Mouse (Mus musculus): ENCODE data around the gene Brpf3. TPM values are rescaled to one million over a fixed set of nuclear protein-coding genes. Genes with fewer than 3 reads are reported as not detected.
A peak's percentile ranks its signal among the peaks of the same experiment; 100 is the strongest.

The Brpf3 gene
- total RNA-seq, 2 experiments from 2014 or later: 64.8 to 101 TPM

DNA sequence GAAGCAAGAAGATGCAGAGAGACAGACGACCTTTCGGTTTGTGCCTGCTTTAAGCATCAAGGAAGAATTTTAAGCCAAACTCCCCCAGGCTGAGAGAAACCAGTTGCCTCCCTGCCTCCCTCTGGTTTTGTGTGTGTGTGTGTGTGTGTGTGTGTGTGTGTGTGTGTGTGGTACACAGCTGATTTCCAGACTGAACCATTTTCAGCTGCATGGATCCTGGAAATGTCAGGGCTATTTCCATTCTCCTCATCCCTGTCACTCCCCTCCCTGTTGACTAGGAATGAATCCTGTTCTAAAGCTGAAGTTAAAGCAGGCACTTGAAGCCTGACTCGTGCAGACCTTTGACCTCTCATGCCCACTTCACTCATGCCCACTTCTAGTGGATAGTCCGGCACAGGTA lies 73.3 kb downstream of the Brpf3 start:
- DNase-seq: no peak

DNA sequence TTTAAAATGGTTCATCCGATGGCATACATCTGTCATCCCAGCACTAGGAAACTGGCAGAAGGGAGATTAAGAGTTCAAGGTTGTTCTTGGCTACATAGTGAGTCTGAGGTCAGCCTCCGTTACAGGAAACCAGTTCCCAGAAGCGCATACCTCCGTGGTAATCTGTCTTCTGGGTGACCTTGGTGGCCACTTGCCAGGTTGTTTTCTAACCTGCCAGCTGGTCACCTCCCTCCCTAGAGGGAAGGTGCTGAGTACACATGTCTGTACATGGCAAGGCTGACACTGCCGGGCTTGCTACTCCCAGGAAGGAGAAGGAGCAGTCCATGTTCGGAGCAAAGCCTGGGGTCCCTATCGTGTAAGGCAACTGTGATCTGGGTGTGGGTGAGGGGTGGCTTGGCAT lies 73.9 kb downstream of the Brpf3 start:
- DNase-seq: peak; percentile 81 to 87

DNA sequence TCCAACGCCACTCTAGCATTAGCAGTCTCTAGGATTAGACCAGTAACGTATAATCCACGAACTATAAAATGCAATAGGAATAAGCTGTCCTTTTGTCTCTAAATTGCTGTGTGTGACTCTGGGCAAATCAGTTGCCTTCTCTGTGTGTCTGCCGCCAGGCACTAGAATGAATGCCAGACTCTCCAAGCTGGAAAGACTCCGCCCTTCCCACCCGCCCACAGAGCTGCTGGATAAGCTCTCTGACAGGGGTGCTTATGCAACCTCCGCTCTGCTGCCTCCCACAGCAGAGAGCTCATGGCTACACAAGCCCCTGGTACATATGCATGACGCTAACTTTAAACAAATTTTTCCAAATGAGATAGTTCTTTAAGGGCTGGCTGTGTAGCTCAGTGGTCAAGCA lies 74.4 kb downstream of the Brpf3 start:
- DNase-seq: peak; percentile 73 to 80

GRCm38 (mm10) chr17:28876331-28876730 lies 75.4 kb downstream of the Brpf3 start:
- DNase-seq: no peak

DNA sequence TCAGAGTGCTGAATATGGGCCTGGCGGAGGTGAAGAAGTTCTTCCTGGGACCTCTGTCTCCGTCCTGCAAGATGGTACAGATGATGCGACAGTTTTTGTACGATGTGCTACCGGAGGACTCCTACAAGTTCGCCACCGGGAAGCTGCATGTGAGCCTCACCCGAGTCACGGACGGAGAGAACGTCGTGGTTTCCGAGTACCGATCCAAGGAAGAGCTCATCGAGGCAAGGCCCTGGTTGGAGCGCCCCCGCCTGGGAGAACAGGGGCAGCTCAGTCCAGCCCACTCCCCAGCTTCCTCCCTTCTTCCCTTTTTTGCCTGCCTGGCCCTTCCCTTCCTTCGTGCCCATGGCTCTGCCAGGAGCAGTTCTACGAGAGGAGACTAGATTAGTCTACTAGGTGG lies 75.9 kb downstream of the Brpf3 start:
- DNase-seq: peak in 1 of 2 experiments; percentile 26

DNA sequence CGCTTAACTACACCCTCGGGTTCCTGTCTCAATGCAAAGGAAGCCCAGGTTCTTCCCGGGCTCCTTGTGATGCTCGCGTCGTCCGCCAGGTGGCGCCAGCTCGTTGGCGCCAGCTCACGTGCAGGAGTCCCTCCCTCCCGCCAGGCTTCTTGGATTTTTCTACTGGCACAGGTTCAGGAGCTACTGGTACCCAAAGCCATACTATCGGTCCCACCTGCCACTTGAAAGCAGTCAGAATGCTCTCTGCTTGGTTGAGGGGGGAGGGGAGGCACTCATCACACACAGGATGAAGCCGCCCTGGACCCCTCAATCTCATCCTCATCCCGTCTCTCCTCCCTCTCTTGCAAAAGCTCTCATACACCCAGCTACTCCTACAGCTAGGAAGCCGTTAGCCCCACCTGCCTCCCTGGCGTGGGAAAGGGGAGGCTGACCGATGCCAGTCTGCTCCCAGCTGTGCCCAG lies 79.1 kb downstream of the Brpf3 start:
- DNase-seq: peak; percentile 76 to 84

- peak; percentile 81 to 90 for DNase-seq
Observed at GRCm38 (mm10) chr17:28882316-28882715, 81.4 kb downstream of the Brpf3 start.

- DNase-seq: peak in 1 of 2 experiments; percentile 30
Observed at GRCm38 (mm10) chr17:28882810-28883209, 81.9 kb downstream of the Brpf3 start.

- no peak for DNase-seq
Observed at GRCm38 (mm10) chr17:28883941-28884516, 83.1 kb downstream of the Brpf3 start.

GRCm38 (mm10) chr17:28885231-28885630 lies 84.3 kb downstream of the Brpf3 start:
- DNase-seq: peak; percentile 38 to 40

- no peak for DNase-seq
Observed at GRCm38 (mm10) chr17:28886266-28886665, 85.4 kb downstream of the Brpf3 start.

Other genes starting within 250 kb of the Brpf3 start
- not detected for gene Clps, start 240.3 kb upstream of the Brpf3 start, total RNA-seq (2021)
- 1 to 10 TPM; 1.3 to 1.8 TPM for gene Lhfpl5, start 225.4 kb upstream of the Brpf3 start, total RNA-seq (2021)
- 10 to 100 TPM; 57.6 to 69.1 TPM for gene Srpk1, start 178.4 kb upstream of the Brpf3 start, total RNA-seq (2021)
- 1 to 10 TPM; 1.2 to 2.2 TPM for gene Slc26a8, start 110.9 kb upstream of the Brpf3 start, total RNA-seq (2021)
- gene Mapk14, start 109.8 kb upstream of the Brpf3 start, total RNA-seq (2021): 10 to 100 TPM; 66.1 to 84.1 TPM
- gene AC170998.1, start 75.0 kb upstream of the Brpf3 start, total RNA-seq (2021): 1 to 10 TPM; 1.1 to 1.2 TPM
- 100 to 1,000 TPM in 1 of 2 experiments, 10 to 100 TPM in 1; 77.9 to 267 TPM for gene Mapk13, start 31.8 kb upstream of the Brpf3 start, total RNA-seq (2021)
- gene Pnpla1, start 57.3 kb downstream of the Brpf3 start, total RNA-seq (2021): under 1 TPM in 1 of 2 experiments, not detected in 1; 0.23 TPM
- not detected for gene 4930539E08Rik, start 114.2 kb downstream of the Brpf3 start, total RNA-seq (2021)
- gene Pxt1, start 142.8 kb downstream of the Brpf3 start, total RNA-seq (2021): not detected
- 10 to 100 TPM; 54.8 to 60.0 TPM for gene Kctd20, start 150.9 kb downstream of the Brpf3 start, total RNA-seq (2021)
- 10 to 100 TPM; 53.4 to 55.9 TPM for gene Stk38, start 206.9 kb downstream of the Brpf3 start, total RNA-seq (2021)
- 100 to 1,000 TPM; 147 to 148 TPM for gene Srsf3, start 231.5 kb downstream of the Brpf3 start, total RNA-seq (2021)

Measured in adrenal gland, postnatal 36 days (tissue).